Mouse (Mus musculus) forebrain, embryonic 10.5 days (tissue): Measurements from ENCODE around the gene Veph1. TPM values are rescaled to one million over a fixed set of nuclear protein-coding genes. Genes with fewer than 3 reads are reported as not detected.
"Not testable (repeated sequence)": the region's sequence is repeated elsewhere in the genome, so short reads cannot be mapped to it uniquely, and the experiment has no call there.

Experiments used
- DNase-seq: peaks from one replicate; pipeline ENCODE4 v3.0.0-alpha.2; 2017; ENCODE audit warnings: low spot score; ENCODE audit errors: extremely low spot score
- H3K27ac ChIP-seq: fragments of 300-500 bp; sonication (generic); 2 replicates; pipeline ENCODE4 v1.5.1; 2016; ENCODE audit warnings: mild to moderate bottlenecking
- H3K27me3 ChIP-seq: fragments of 300-500 bp; sonication (generic); 2 replicates; pipeline ENCODE4 v1.6.1; 2016; ENCODE audit warnings: mild to moderate bottlenecking; ENCODE audit not compliant: poor library complexity, severe bottlenecking
- H3K36me3 ChIP-seq: fragments of 300-500 bp; sonication (generic); replicated peaks from 2 replicates; pipeline ENCODE4 v1.6.1; 2016; ENCODE audit warnings: mild to moderate bottlenecking, moderate library complexity
- H3K4me1 ChIP-seq: fragments of 300-500 bp; sonication (generic); 2 replicates; pipeline ENCODE4 v1.6.1; 2016
- H3K4me3 ChIP-seq: fragments of 300-500 bp; sonication (generic); 2 replicates; pipeline ENCODE4 v1.5.1; 2016; ENCODE audit warnings: mild to moderate bottlenecking, moderate library complexity
- H3K9me3 ChIP-seq: fragments of 300-500 bp; sonication (generic); 2 replicates; pipeline ENCODE4 v1.6.1; 2016; ENCODE audit warnings: mild to moderate bottlenecking, moderate library complexity
- WGBS: fragments of 180-500 bp; shearing (Covaris S2); methylation state at CpG from one replicate; pipeline ENCODE4 v1.1.7; 2016; 5-methylcytosine and 5-hydroxymethylcytosine counted together
- polyA plus RNA-seq: library from polyadenylated mRNA; unstranded; fragments of >200 nt; fragmentation: Nextera tagmentation; extraction: Ambion mirVana; gene quantifications from 2 replicates; pipeline ENCODE4 v1.2.1, GENCODE M21; 2016

Gene Veph1
- polyA plus RNA-seq, 1 experiment from 2014 or later = 9.2 TPM

DNA sequence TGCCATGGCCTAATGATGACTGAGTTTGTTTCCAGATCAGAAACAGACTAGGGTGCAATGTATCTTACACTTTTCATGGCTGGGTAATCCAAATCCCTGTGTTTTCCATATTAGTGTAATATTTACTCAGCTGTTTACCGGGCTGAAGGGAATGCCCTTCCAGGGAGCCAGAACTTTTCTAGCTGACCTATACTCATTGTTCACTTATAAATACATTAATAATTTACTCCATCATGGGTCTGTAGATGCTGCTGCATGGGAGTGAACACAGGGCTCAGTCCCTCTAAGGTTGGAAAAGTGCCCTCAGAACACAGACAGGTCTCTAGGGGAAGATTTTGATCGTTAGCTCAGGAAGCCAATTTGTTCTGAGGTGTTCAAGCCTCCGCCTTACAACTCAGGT is 1.9 kb downstream of the Veph1 start:
- H3K4me3 ChIP-seq = no peak overlapping the region
- 86% methylated on average over 3 of the region's 3 CpGs for WGBS
- DNase-seq = no peak
- H3K27ac ChIP-seq = peak overlapping the region; percentile 36; the same call in 1 of the 2 replicates
- no peaks in the 10 kb centered on the region for H3K36me3 ChIP-seq
- no peaks in the 10 kb centered on the region for H3K27me3 ChIP-seq
- peaks cover 35% of the 10 kb centered on the region for H3K4me1 ChIP-seq
- H3K9me3 ChIP-seq = 0 out of 2 replicates have a peak, but pooled peaks cover 5% of the 10 kb centered on the region

DNA sequence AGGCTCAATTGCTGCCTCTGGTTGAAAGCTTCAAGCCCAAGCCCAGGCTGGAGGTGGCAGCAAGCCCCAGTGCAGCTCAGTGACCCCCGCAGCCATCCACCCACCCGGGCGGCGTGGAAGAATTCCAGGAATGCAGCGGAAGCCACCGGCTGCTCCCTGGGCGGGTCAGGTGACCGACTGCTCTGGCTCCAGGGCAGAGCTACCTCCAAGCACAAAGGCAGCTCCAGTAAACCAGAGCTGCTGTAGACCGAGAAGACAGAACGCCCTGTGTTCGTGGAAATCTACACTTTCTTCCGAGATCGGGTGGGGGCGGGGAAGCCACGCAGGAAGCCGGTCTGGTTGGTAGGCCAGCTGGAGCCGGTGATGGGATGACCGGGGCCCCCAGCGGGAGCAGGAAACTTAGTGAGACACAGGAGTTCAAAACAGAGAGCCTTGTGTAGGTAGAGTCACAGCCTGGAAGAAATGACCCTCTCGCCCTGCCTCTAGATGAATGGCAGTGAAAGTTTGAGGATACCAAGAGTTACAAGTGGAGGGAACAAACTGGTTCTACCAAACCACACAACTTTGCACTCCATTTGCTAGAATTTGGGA is 4.2 kb downstream of the Veph1 start:
- Histone ChIP-seq H3K36me3 (no peaks in the 10 kb centered on the region), H3K27me3 (no peaks in the 10 kb centered on the region), H3K4me1 (peaks cover 35% of the 10 kb centered on the region), H3K9me3 (0 out of 2 replicates have a peak, but pooled peaks cover 5% of the 10 kb centered on the region), H3K27ac (peak overlapping the region; percentile 87), H3K4me3 (peak overlapping the region; percentile 41)
- peak; percentile 72 for DNase-seq
- WGBS = 8% methylated on average over 20 of the region's 20 CpGs

GRCm38 (mm10) chr3:66263270-66263669 is 33.4 kb downstream of the Veph1 start:
- H3K9me3 ChIP-seq = no peaks in the 10 kb centered on the region
- no peak overlapping the region for H3K27ac ChIP-seq
- no peak for DNase-seq
- no peak overlapping the region for H3K4me3 ChIP-seq
- WGBS = 91% methylated on average over 4 of the region's 4 CpGs
- H3K27me3 ChIP-seq = no peaks in the 10 kb centered on the region
- H3K36me3 ChIP-seq = no peaks in the 10 kb centered on the region
- H3K4me1 ChIP-seq = no peaks in the 10 kb centered on the region

- peak; percentile 18 for DNase-seq
- Histone ChIP-seq H3K4me1 (no peaks in the 10 kb centered on the region), H3K27me3 (no peaks in the 10 kb centered on the region), H3K27ac (no peak overlapping the region), H3K36me3 (no peaks in the 10 kb centered on the region), H3K4me3 (no peak overlapping the region), H3K9me3 (no peaks in the 10 kb centered on the region)
- 51% methylated on average over 5 of the region's 5 CpGs for whole genome bisulfite sequencing
Measured at GRCm38 (mm10) chr3:66262319-66262718, 34.3 kb downstream of the Veph1 start.

- no peak overlapping the region for H3K27ac ChIP-seq
- H3K4me1 ChIP-seq = no peaks in the 10 kb centered on the region
- no peaks in the 10 kb centered on the region for H3K36me3 ChIP-seq
- H3K27me3 ChIP-seq = no peaks in the 10 kb centered on the region
- no peak overlapping the region for H3K4me3 ChIP-seq
- DNase-seq = no peak
- no peaks in the 10 kb centered on the region for H3K9me3 ChIP-seq
- WGBS = 86% methylated on average over 9 of the region's 9 CpGs
Measured at GRCm38 (mm10) chr3:66254504-66255105, 42.0 kb downstream of the Veph1 start.

GRCm38 (mm10) chr3:66251842-66252241 is 44.8 kb downstream of the Veph1 start:
- Histone ChIP-seq H3K36me3 (no peaks in the 10 kb centered on the region), H3K9me3 (no peaks in the 10 kb centered on the region), H3K4me3 (no peak overlapping the region), H3K4me1 (no peaks in the 10 kb centered on the region), H3K27ac (no peak overlapping the region), H3K27me3 (no peaks in the 10 kb centered on the region)
- no peak for DNase-seq
- 87% methylated on average over 7 of the region's 7 CpGs for WGBS

- no peaks in the 10 kb centered on the region for H3K36me3 ChIP-seq
- H3K4me3 ChIP-seq = no peak overlapping the region
- H3K27ac ChIP-seq = no peak overlapping the region
- DNase-seq = no peak
- H3K9me3 ChIP-seq = no peaks in the 10 kb centered on the region
- no peaks in the 10 kb centered on the region for H3K4me1 ChIP-seq
- H3K27me3 ChIP-seq = no peaks in the 10 kb centered on the region
Measured at GRCm38 (mm10) chr3:66240476-66240875, 56.2 kb downstream of the Veph1 start.

- 57% methylated on average over 4 of the region's 4 CpGs for WGBS
- H3K27ac ChIP-seq, H3K36me3 ChIP-seq, DNase-seq, H3K27me3 ChIP-seq, H3K9me3 ChIP-seq, H3K4me1 ChIP-seq, H3K4me3 ChIP-seq: not testable (repeated sequence)
Measured at GRCm38 (mm10) chr3:66236234-66236871, 60.3 kb downstream of the Veph1 start.

DNA sequence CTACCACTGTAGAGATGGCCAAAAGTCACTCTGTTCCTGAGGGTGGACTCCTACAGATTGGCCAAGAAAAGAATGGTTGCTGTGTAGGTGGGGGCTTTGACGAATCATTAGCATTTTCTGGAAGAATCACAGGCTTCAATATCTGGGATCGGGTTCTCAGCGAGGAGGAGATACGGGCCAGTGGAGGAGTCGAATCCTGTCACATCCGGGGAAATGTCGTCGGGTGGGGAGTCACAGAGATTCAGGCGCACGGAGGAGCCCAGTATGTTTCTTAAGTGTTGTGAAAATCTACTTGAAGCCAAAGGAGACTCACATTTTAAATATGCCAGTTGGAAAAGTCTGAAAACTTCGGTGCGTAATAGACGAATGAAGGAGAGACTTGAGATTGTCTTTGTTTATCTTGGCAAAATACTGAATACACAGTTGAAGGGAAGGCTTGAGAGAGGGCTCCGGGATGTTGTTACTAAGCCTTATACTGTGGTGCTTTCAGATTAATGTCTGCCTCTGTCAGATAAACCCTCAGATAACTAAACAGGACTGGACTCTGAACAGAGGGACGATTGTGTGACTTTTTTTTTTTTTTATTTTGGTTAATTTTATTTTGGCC is 71.6 kb downstream of the Veph1 start:
- no peak for DNase-seq
- H3K27ac ChIP-seq = no peak overlapping the region
- 87% methylated on average over 15 of the region's 15 CpGs for WGBS
- peaks cover 28% of the 10 kb centered on the region for H3K27me3 ChIP-seq
- no peaks in the 10 kb centered on the region for H3K9me3 ChIP-seq
- no peak overlapping the region for H3K4me3 ChIP-seq
- peaks cover 15% of the 10 kb centered on the region for H3K36me3 ChIP-seq
- H3K4me1 ChIP-seq = peaks cover 26% of the 10 kb centered on the region

DNA sequence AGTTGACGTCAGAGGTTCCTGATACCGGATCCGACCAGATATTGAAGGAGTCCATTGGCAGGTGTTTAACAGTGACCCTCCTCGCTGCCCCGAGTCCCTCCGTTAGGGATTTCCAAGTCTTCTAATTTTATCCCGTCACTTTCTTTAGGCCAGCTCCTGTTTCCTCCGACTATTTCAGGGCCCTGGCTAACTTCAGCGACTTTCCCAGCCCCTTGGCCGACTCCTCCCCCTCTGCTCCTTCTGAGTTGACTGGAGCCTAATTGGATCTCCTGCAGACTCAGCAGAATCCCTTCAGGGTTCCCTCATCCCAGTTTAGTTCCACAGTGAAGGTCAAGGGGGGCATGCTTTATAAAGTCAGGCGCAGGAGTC is 75.4 kb downstream of the Veph1 start:
- peak overlapping the region; percentile 74 for H3K4me3 ChIP-seq
- peak; percentile 53 for DNase-seq
- H3K9me3 ChIP-seq = no peaks in the 10 kb centered on the region
- under 1% methylated on average over 11 of the region's 11 CpGs for WGBS
- peaks cover 44% of the 10 kb centered on the region for H3K4me1 ChIP-seq
- H3K27me3 ChIP-seq = peaks cover 47% of the 10 kb centered on the region
- H3K27ac ChIP-seq = peak overlapping the region; percentile 93
- peaks cover 15% of the 10 kb centered on the region for H3K36me3 ChIP-seq

GRCm38 (mm10) chr3:66220554-66221242 is 75.9 kb downstream of the Veph1 start:
- DNase-seq = peak; percentile 58
- peaks cover 44% of the 10 kb centered on the region for H3K4me1 ChIP-seq
- peak overlapping the region; percentile 74 for H3K4me3 ChIP-seq
- peaks cover 47% of the 10 kb centered on the region for H3K27me3 ChIP-seq
- under 1% methylated on average over 54 of the region's 54 CpGs for WGBS
- peaks cover 15% of the 10 kb centered on the region for H3K36me3 ChIP-seq
- H3K27ac ChIP-seq = peak overlapping the region; percentile 93
- H3K9me3 ChIP-seq = no peaks in the 10 kb centered on the region

DNA sequence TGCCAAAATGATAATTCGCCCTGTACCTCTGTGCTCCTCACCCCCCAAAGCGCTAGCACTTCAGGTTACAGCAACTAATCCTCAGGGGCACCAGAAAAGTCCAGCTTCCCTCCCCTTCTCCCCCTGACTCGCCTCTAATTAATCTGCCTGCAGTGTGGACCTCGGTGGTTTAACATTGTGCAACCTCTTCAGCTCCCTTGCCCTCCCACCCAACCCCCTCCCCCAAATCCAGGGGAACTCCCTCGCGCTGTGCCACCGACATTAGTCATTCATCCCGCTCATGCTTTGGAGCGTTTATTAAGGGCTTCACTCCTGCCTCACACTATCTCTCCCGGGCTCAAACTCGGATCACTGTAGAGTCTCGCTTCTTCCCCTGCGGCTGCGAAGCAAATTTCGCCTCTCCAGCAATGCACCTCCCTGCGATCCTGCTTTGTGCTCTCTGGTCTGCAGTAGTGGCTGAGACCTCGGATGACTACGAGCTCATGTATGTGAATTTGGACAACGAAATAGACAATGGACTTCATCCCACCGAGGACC is 76.9 kb downstream of the Veph1 start, which contains the start of gene Ptx3:
Gene Ptx3, plus strand, starts transcription at position 256 of the 537 bp plus-strand sequence.
- peak within 1 kb of the TSS; percentile 93 for H3K27ac ChIP-seq
- DNase-seq = peak; percentile 54
- no peaks in the 10 kb centered on the region for H3K9me3 ChIP-seq
- peaks cover 10% of the 10 kb centered on the region for H3K36me3 ChIP-seq
- H3K4me3 ChIP-seq = peak within 1 kb of the TSS; percentile 74
- peaks cover 44% of the 10 kb centered on the region for H3K4me1 ChIP-seq
- 1% methylated on average over 20 of the region's 20 CpGs for WGBS
- H3K27me3 ChIP-seq = peaks cover 47% of the 10 kb centered on the region
